Mouse (Mus musculus) MEL (cell line): Measurements from ENCODE around the gene Gsta4. TPM values are rescaled to one million over a fixed set of nuclear protein-coding genes. Genes with fewer than 3 reads are reported as not detected.
"Not testable (repeated sequence)": the region's sequence is repeated elsewhere in the genome, so short reads cannot be mapped to it uniquely, and the experiment has no call there.

ENCODE experiments used
- DNase-seq: peaks from one replicate; pipeline ENCODE4 v3.0.0; 2011; ENCODE audit warnings: low read depth, low spot score
- H3K27ac ChIP-seq: 2 replicates; pipeline ENCODE4 v1.5.1; 2012; ENCODE audit warnings: low read depth, mild to moderate bottlenecking, control low read depth, low read length, moderate library complexity; ENCODE audit not compliant: control insufficient read depth
- H3K27me3 ChIP-seq, 2 experiments: fragments of 150-350 bp in 1 of 2; sonication (generic) in 1 of 2; 2 replicates each; pipeline ENCODE4 v1.6.1; 2012; ENCODE audit warnings: low read length in 2 of 2, mild to moderate bottlenecking in 2 of 2, improper control_type of control experiment in 1 of 2, moderate library complexity in 1 of 2; ENCODE audit not compliant: insufficient read depth in 2 of 2, control insufficient read depth in 1 of 2
- H3K36me3 ChIP-seq, 2 experiments: 2 replicates each; pipeline ENCODE4 v1.6.1; 2012 to 2014; ENCODE audit warnings: low read length in 2 of 2, improper control_type of control experiment in 1 of 2, inconsistent platforms in 1 of 2, mild to moderate bottlenecking in 1 of 2; ENCODE audit not compliant: insufficient read depth in 2 of 2, control insufficient read depth in 1 of 2
- H3K4me1 ChIP-seq, 2 experiments: fragments of 150-350 bp in 1 of 2; sonication (generic) in 1 of 2; 2 replicates each; pipeline ENCODE4 v1.6.1; 2012; ENCODE audit warnings: low read length in 2 of 2, improper control_type of control experiment in 1 of 2, mild to moderate bottlenecking in 1 of 2; ENCODE audit not compliant: insufficient read depth in 2 of 2, control insufficient read depth in 1 of 2
- H3K4me3 ChIP-seq, 2 experiments: fragments of 150-350 bp in 1 of 2; sonication (generic) in 1 of 2; 2 replicates each; pipeline ENCODE4 v1.5.1; 2012; ENCODE audit warnings: low read depth in 2 of 2, low read length in 2 of 2, mild to moderate bottlenecking in 2 of 2, moderate library complexity in 2 of 2, control low read depth in 1 of 2, improper control_type of control experiment in 1 of 2; ENCODE audit not compliant: control insufficient read depth in 1 of 2, insufficient read depth in 1 of 2
- H3K79me2 ChIP-seq: 2 replicates; pipeline ENCODE4 v1.6.1; 2012; ENCODE audit warnings: mild to moderate bottlenecking, low read length, moderate library complexity; ENCODE audit not compliant: control insufficient read depth, poor library complexity, insufficient read depth
- H3K9ac ChIP-seq: 2 replicates; pipeline ENCODE4 v1.6.1; 2012; ENCODE audit warnings: low read depth, mild to moderate bottlenecking, control low read depth, low read length, moderate library complexity; ENCODE audit not compliant: control insufficient read depth, poor library complexity, severe bottlenecking
- H3K9me3 ChIP-seq: fragments of 150-350 bp; sonication (generic); replicated peaks from 2 replicates; pipeline ENCODE4 v1.6.1; 2012; ENCODE audit warnings: mild to moderate bottlenecking, low read length, improper control_type of control experiment, moderate library complexity; ENCODE audit not compliant: insufficient read depth
- CHD2 ChIP-seq: IDR thresholded peaks from 2 replicates; pipeline ENCODE4 v1.6.1; 2011; ENCODE audit warnings: low read length, improper control_type of control experiment
- E2F4 ChIP-seq: IDR thresholded peaks from 2 replicates; pipeline ENCODE4 v1.6.1; 2011; ENCODE audit warnings: low read depth, low read length, improper control_type of control experiment, borderline replicate concordance
- ETS1 ChIP-seq: IDR thresholded peaks from 2 replicates; pipeline ENCODE4 v1.6.1; 2012; ENCODE audit warnings: low read depth, mild to moderate bottlenecking, inconsistent platforms, low read length, improper control_type of control experiment, moderate library complexity
- KAT2A ChIP-seq: conservative IDR thresholded peaks from 2 replicates; pipeline ENCODE4 v1.6.1; 2012; ENCODE audit warnings: low read depth, low read length, improper control_type of control experiment, inconsistent platforms
- MAX ChIP-seq: IDR thresholded peaks from 2 replicates; pipeline ENCODE4 v1.6.1; 2011; ENCODE audit warnings: low read length, improper control_type of control experiment
- MXI1 ChIP-seq: IDR thresholded peaks from 2 replicates; pipeline ENCODE4 v1.6.1; 2011; ENCODE audit warnings: mild to moderate bottlenecking, low read depth, low read length, improper control_type of control experiment
- MYC ChIP-seq: IDR thresholded peaks from 2 replicates; pipeline ENCODE4 v1.6.1; 2011; ENCODE audit warnings: low read depth, mild to moderate bottlenecking, low read length, improper control_type of control experiment, moderate library complexity
- POLR2A ChIP-seq, 2 experiments: IDR thresholded peaks; 2 replicates each; pipeline ENCODE4 v1.6.1; 2011 to 2012; ENCODE audit warnings: low read length in 2 of 2, mild to moderate bottlenecking in 2 of 2, control low read depth in 1 of 2, improper control_type of control experiment in 1 of 2, low read depth in 1 of 2, moderate library complexity in 1 of 2; ENCODE audit not compliant: control insufficient read depth in 1 of 2, insufficient read depth in 1 of 2, poor library complexity in 1 of 2
- RCOR1 ChIP-seq: IDR thresholded peaks from 2 replicates; pipeline ENCODE4 v1.6.1; 2012; ENCODE audit warnings: low read depth, mild to moderate bottlenecking, inconsistent platforms, low read length, improper control_type of control experiment
- SIN3A ChIP-seq: IDR thresholded peaks from 2 replicates; pipeline ENCODE4 v1.6.1; 2012; ENCODE audit warnings: low read length, improper control_type of control experiment, inconsistent platforms
- TBP ChIP-seq: IDR thresholded peaks from 2 replicates; pipeline ENCODE4 v1.8.0; 2011; ENCODE audit warnings: low read depth, low read length, improper control_type of control experiment
- UBTF ChIP-seq: IDR thresholded peaks from 2 replicates; pipeline ENCODE4 v1.6.1; 2012; ENCODE audit warnings: low read depth, mild to moderate bottlenecking, inconsistent platforms, low read length, improper control_type of control experiment, moderate library complexity, borderline replicate concordance; ENCODE audit not compliant: insufficient read depth
- USF2 ChIP-seq, 2 experiments: IDR thresholded peaks; 2 replicates each; pipeline ENCODE4 v1.6.1; 2011 to 2012; ENCODE audit warnings: improper control_type of control experiment in 2 of 2, low read length in 2 of 2, borderline replicate concordance in 1 of 2, inconsistent platforms in 1 of 2, low read depth in 1 of 2, mild to moderate bottlenecking in 1 of 2; ENCODE audit not compliant: insufficient read depth in 1 of 2
- ZC3H11A ChIP-seq: IDR thresholded peaks from 2 replicates; pipeline ENCODE4 v1.6.1; 2012; ENCODE audit warnings: low read depth, mild to moderate bottlenecking, inconsistent platforms, low read length, improper control_type of control experiment
- ZNF384 ChIP-seq: IDR thresholded peaks from 2 replicates; pipeline ENCODE4 v1.6.1; 2012; ENCODE audit warnings: low read depth, mild to moderate bottlenecking, inconsistent platforms, low read length, improper control_type of control experiment
- polyA plus RNA-seq, 2 experiments: library from polyadenylated mRNA; stranded (reverse) in 1 of 2; unstranded in 1 of 2; fragments of >175 nt in 1 of 2; fragments of >200 nt in 1 of 2; gene quantifications; 2 replicates each; pipeline versions ENCODE4 v1.2.1 to v1.2.4; 2012; ENCODE audit warnings: low replicate concordance in 2 of 2, low read depth in 1 of 2; ENCODE audit not compliant: insufficient read length in 2 of 2, insufficient read depth in 1 of 2, missing spikeins in 1 of 2
- total RNA-seq: library from RNA; depleted of rRNA; stranded (reverse); fragments of 300-350 nt; gene quantifications from 2 replicates; pipeline ENCODE4 v1.2.3, GENCODE M21; 2012

Gsta4 gene
- total and polyA plus RNA-seq, 3 experiments, result 5.0 to 9.8 TPM; not detected in 1

DNA sequence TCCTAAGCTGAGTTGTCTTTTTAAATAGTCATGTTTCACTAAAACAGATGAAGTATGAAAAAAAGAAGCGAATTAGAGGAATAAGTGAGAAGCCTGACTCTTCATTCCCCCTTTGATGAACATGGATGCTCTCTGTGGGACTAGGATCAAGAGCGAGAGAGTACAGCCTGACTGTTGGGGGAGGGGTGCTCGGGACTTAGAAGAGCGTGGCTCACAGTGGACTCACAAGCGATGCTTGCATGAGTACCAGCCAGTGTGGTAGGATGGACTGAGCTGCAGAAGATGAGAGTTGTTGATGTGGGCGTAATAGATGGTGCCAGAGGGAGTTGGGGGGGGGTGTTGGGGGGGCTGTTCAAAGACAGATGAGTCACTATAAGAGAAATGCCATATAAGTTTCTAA lies 35.9 kb upstream of the Gsta4 start:
- H3K4me3 ChIP-seq, result no peak overlapping the region
- no peak overlapping the region for H3K9ac ChIP-seq
- DNase-seq, result no peak
- no peak overlapping the region for H3K27ac ChIP-seq
- no peaks in the 10 kb centered on the region for H3K27me3 ChIP-seq
- TF ChIP-seq ZNF384 (no peak), POLR2A (IDR thresholded peaks at IDR 0.05; ENCODE audit: control insufficient read depth in 1 of 2, insufficient read depth in 1 of 2, low read depth in 1 of 2, low read length in 2 of 2, poor library complexity in 1 of 2) (no peak), MAX (no peak), TBP (no peak), USF2 (IDR thresholded peaks at IDR 0.05; ENCODE audit: borderline replicate concordance in 1 of 2, insufficient read depth in 1 of 2, low read depth in 1 of 2, low read length in 2 of 2) (no peak), E2F4 (no peak), UBTF (no peak), RCOR1 (no peak), ZC3H11A (no peak), CHD2 (no peak), KAT2A (no peak)
- H3K79me2 ChIP-seq, result no peaks in the 10 kb centered on the region
- no peaks in the 10 kb centered on the region for H3K4me1 ChIP-seq
- peaks cover 0 to under 1% of the 10 kb centered on the region in 2 experiments; a peak in 2 of 4 replicates for H3K36me3 ChIP-seq
- H3K9me3 ChIP-seq, result no peaks in the 10 kb centered on the region

DNA sequence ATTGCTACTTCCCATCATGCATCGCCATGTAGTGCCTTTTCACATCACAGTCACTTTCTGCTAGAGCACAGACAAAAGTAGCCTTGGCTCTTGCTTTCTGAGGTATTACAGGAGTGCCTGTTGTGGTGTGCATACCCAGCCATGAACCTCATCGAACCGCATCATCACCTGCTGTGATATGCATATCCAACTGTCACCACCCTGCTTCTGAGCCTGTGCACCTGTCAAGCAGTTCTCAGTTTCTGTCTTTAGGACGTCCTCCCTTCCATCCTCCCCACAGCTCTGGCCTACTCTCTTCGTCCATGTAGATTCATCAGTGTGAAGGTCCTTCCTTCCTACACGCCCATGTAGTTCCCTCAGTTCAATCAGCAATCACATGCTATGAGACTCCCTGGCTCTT lies 34.4 kb upstream of the Gsta4 start:
- Histone ChIP-seq H3K4me1 (no peaks in the 10 kb centered on the region), H3K4me3 (no peak overlapping the region), H3K27ac (no peak overlapping the region), H3K36me3 (no peaks in the 10 kb centered on the region; a peak in 2 of 4 replicates), H3K79me2 (no peaks in the 10 kb centered on the region), H3K9me3 (no peaks in the 10 kb centered on the region), H3K27me3 (no peaks in the 10 kb centered on the region), H3K9ac (no peak overlapping the region)
- no peak for TF ChIP-seq MXI1
- TF ChIP-seq MYC, result no peak
- no peak for TF ChIP-seq KAT2A
- TF ChIP-seq SIN3A, result no peak
- TF ChIP-seq ETS1, result no peak
- DNase-seq, result no peak

DNA sequence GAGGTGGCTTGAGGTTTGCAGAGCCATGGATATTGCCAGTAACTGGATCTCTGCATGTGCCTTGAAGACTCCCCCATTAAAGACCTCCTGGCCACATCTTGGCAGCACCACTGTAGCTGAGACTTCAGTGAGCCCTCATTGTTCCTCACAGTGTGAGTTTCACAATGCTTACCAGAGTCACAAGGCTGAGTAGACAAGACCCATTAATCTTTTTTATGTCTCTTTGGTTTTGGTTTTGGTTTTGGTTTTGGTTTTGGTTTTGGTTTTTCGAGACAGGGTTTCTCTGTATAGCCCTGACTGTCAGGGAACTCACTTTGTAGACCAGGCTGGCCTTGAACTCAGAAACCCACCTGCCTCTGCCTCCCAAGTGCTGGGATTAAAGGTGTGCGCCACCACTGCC lies 32.8 kb upstream of the Gsta4 start:
- H3K9ac ChIP-seq, H3K27ac ChIP-seq, H3K27me3 ChIP-seq, H3K9me3 ChIP-seq, H3K4me1 ChIP-seq, DNase-seq, H3K79me2 ChIP-seq, H3K36me3 ChIP-seq, H3K4me3 ChIP-seq: not testable (repeated sequence)
